Mouse (Mus musculus) liver, embryonic 12.5 days (tissue): Measurements from ENCODE around the gene Dlk2. TPM values are rescaled to one million over a fixed set of nuclear protein-coding genes. Genes with fewer than 3 reads are reported as not detected.
A peak's percentile ranks its signal among the peaks of the same experiment; 100 is the strongest.

Experiments used
- ATAC-seq: fragments of 200-750 bp; cut with Nextera tagmentation; 2 replicates; pipeline ENCODE4 v1.8.0; 2017; ENCODE audit warnings: moderate number of reproducible peaks, mild to moderate bottlenecking, moderate library complexity
- H3K27ac ChIP-seq: fragments of 300-500 bp; sonication (generic); 2 replicates; pipeline ENCODE4 v1.5.1; 2016; ENCODE audit warnings: mild to moderate bottlenecking
- H3K27me3 ChIP-seq: fragments of 300-500 bp; sonication (generic); replicated peaks from 2 replicates; pipeline ENCODE4 v1.6.1; 2016; ENCODE audit warnings: mild to moderate bottlenecking, moderate library complexity
- H3K36me3 ChIP-seq: fragments of 300-500 bp; sonication (generic); 2 replicates; pipeline ENCODE4 v1.6.1; 2016; ENCODE audit warnings: mild to moderate bottlenecking, moderate library complexity
- H3K4me1 ChIP-seq: fragments of 300-500 bp; sonication (generic); 2 replicates; pipeline ENCODE4 v1.6.1; 2016
- H3K4me2 ChIP-seq: fragments of 300-500 bp; sonication (generic); 2 replicates; pipeline ENCODE4 v1.6.1; 2016; ENCODE audit warnings: mild to moderate bottlenecking, moderate library complexity
- H3K4me3 ChIP-seq: fragments of 300-500 bp; sonication (generic); 2 replicates; pipeline ENCODE4 v1.5.1; 2016; ENCODE audit warnings: mild to moderate bottlenecking, moderate library complexity
- H3K9ac ChIP-seq: fragments of 300-500 bp; sonication (generic); 2 replicates; pipeline ENCODE4 v1.6.1; 2016; ENCODE audit warnings: mild to moderate bottlenecking, moderate library complexity
- H3K9me3 ChIP-seq: fragments of 300-500 bp; sonication (generic); replicated peaks from 2 replicates; pipeline ENCODE4 v1.6.1; 2016; ENCODE audit warnings: mild to moderate bottlenecking, moderate library complexity
- WGBS: fragments of 180-500 bp; shearing (Covaris S2); methylation state at CpG from one replicate; pipeline ENCODE4 v1.1.7; 2016; ENCODE audit not compliant: insufficient replicate concordance; 5-methylcytosine and 5-hydroxymethylcytosine counted together
- polyA plus RNA-seq: library from polyadenylated mRNA; unstranded; fragments of >200 nt; fragmentation: Nextera tagmentation; extraction: Ambion mirVana; gene quantifications from 2 replicates; pipeline ENCODE4 v1.2.1, GENCODE M21; 2016

Dlk2 gene
- polyA plus RNA-seq, 1 experiment from 2014 or later, result not detected

DNA sequence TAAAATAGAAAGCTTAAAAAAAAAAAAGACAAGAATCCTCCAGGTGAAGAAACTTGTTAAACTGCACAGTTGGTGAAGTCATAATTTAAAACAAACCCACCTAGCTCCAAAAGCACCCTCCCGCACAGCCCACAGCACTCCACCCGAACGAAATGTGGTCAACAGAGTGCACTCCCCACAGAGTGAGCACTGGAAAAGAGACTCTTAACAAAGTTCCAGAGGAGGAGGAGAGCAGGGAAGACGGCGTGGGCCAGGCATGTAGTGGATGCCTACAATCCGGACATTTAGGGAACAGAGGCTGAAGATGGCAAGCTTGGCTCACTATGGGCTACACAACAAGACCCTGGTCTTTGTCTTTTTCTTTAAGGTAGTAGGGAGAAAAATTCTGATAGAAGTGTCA is 22.2 kb upstream of the Dlk2 start:
- H3K4me2 ChIP-seq, result no peak overlapping the region
- H3K36me3 ChIP-seq, result peaks cover 86% of the 10 kb centered on the region
- no peaks in the 10 kb centered on the region for H3K27me3 ChIP-seq
- H3K4me3 ChIP-seq, result no peak overlapping the region
- no peaks in the 10 kb centered on the region for H3K9me3 ChIP-seq
- no peak overlapping the region for H3K27ac ChIP-seq
- H3K4me1 ChIP-seq, result peaks cover 13% of the 10 kb centered on the region
- no peak overlapping the region for H3K9ac ChIP-seq
- ATAC-seq, result no peak
- WGBS, result 79% methylated on average over 6 of the region's 6 CpGs

DNA sequence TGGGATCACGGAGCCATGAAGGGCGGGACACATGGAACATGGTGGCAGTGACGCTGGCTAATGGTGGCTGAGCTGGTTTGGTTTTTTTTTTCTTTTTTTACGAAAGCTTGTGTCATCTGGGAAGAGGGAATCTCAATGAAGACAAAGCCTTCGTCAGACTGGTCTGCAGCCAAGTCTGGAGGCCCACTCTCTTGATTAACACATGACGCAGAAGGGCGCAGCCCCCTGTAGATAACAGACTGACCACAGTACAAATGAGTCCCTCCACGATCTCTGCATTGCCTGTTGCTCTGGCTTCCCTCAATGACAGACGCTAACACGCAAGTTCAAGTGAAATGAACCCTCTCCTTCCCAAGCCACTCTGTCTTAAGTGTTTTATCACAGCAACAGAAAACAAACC is 21.7 kb upstream of the Dlk2 start:
- Histone ChIP-seq H3K27me3 (no peaks in the 10 kb centered on the region), H3K4me3 (no peak overlapping the region), H3K27ac (no peak overlapping the region), H3K9me3 (no peaks in the 10 kb centered on the region), H3K4me2 (no peak overlapping the region), H3K36me3 (peaks cover 86% of the 10 kb centered on the region), H3K4me1 (peaks cover 13% of the 10 kb centered on the region), H3K9ac (no peak overlapping the region)
- WGBS, result 63% methylated on average over 10 of the region's 10 CpGs
- ATAC-seq, result no peak

DNA sequence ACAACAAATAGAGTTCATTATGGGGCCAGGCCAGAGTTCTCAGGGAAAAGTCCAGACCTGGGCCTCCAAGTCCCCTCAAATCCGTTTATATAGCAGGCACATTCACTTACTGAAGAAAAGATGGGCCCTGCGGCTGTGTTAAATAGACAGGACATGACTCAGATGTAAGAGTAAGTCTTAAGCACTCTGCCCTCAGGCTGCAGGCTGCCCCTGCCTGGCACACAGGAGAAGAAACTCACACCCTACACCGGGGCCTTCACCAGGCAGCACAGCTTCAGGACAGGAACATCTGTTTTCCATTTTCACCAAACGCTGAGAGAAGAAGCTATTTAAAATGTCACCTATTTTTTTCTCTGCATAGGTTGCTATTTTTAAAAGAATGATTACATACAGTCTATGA is 19.6 kb upstream of the Dlk2 start:
- 77% methylated on average over 4 of the region's 4 CpGs for WGBS
- H3K9me3 ChIP-seq, result no peaks in the 10 kb centered on the region
- H3K4me1 ChIP-seq, result peaks cover 32% of the 10 kb centered on the region
- no peak overlapping the region for H3K9ac ChIP-seq
- H3K36me3 ChIP-seq, result peaks cover 72% of the 10 kb centered on the region
- H3K4me2 ChIP-seq, result no peak overlapping the region
- no peak for ATAC-seq
- no peak overlapping the region for H3K4me3 ChIP-seq
- no peaks in the 10 kb centered on the region for H3K27me3 ChIP-seq
- H3K27ac ChIP-seq, result no peak overlapping the region; the same call in 1 of the 2 replicates

DNA sequence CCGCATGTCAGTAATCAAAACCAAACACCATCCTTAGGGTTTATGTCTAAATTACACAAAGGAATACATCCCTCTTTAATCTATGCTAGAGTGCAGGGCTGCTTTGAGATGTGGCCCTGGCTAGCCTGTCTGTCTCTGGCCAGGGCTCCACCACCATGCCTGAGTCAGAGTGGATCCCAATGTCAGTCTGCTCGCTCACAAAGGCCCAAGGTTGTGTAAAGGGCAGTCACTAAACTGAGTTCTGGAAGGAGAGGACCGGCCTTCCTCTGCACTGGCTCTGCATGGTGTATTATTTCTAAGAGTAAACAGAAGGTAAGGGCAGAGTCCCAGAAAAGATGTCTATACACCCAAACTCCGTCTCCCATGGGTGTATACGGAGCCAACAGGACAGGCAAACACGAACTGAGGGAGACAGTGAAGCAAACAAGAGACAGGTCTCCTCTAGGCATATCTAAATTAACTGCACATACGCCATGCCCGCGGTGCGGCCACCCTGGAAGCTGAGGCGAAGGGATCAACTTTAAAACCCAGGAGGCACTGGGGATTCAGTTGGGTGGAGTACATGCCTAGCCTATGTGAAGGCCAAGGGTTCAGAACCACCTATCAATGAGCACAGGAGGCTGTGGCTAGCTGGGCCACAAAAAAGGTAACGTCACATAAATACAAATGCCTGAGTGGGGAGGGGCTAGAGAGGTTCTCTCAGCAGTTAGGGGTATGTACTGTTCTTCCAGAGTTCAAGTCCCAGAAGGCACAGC is 19.0 kb upstream of the Dlk2 start:
- peaks cover 70% of the 10 kb centered on the region for H3K36me3 ChIP-seq
- peaks cover 35% of the 10 kb centered on the region for H3K4me1 ChIP-seq
- no peak overlapping the region for H3K9ac ChIP-seq
- H3K4me2 ChIP-seq, result no peak overlapping the region
- no peak overlapping the region for H3K27ac ChIP-seq
- no peaks in the 10 kb centered on the region for H3K27me3 ChIP-seq
- WGBS, result 82% methylated on average over 12 of the region's 12 CpGs
- H3K4me3 ChIP-seq, result no peak overlapping the region
- ATAC-seq, result no peak
- no peaks in the 10 kb centered on the region for H3K9me3 ChIP-seq

DNA sequence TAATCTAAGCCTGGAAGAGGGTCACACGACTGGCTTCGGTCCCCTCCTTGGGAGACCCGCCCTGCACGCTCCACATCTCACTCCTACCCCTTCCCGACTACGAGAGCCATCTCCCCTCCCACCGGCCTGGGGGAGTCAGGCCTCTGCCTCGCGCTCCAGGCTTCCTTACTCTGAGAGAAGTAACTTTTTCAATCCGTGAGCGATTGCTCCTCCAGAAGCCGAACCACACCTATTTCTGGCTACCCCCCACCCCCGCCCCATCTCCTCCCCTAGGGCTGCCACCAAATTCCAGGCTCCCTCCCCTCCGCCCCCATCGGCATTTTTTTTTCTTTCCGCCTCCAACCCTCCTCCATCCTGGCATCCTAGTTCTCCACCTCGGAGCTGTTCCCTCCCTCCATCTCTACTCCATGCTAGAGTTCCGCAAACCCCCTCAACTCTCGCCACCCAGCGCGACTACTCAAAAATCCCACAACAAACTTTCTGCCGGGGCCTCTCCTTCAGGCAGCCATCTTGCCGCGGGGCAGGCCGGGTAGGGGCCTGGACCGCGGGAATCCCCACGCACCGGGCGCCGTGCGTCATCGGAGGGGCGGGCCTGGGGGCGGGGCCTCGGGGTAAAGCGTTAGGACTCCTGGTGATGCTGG is 14.6 kb upstream of the Dlk2 start, which contains the start of gene Tjap1:
Gene Tjap1, minus strand, starts transcription at position 544 of the 641 bp plus-strand sequence.
- WGBS, result 1% methylated on average over 37 of the region's 37 CpGs

DNA sequence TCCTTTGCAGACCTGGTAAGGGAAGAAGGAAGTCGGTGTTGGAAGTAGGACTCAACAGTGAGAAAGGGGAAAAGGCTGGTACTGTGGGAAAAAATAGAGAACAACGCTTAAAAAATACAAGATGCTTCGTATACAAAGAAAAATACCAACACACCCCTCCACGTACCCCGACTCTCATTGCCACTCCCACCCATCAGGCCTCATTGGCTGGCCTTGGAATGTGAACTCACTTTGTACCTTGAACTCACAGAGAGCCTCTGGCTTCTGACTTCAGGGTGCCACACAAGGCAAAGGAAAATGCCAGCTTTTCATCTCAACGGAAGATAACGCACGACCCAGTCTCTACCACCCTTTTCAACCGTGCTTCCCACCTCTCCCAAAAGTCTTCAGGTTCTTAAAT is 14.1 kb upstream of the Dlk2 start:
- Histone ChIP-seq H3K4me2 (peak overlapping the region; percentile 90), H3K27me3 (peaks cover 13% of the 10 kb centered on the region; the same call in 1 of the 2 replicates), H3K4me3 (peak overlapping the region; percentile 80), H3K27ac (no peak overlapping the region), H3K9me3 (no peaks in the 10 kb centered on the region), H3K4me1 (peaks cover 32% of the 10 kb centered on the region), H3K9ac (peak overlapping the region; percentile 86), H3K36me3 (peaks cover 31% of the 10 kb centered on the region)
- WGBS, result 20% methylated on average over 9 of the region's 9 CpGs
- peak; percentile 24 for ATAC-seq

More for the DNA sequence above, 14.6 kb upstream of the Dlk2 start, which contains the start of gene Tjap1:
- peak; percentile 94 for ATAC-seq
- H3K9ac ChIP-seq, result peak within 1 kb of the TSS; percentile 86
- H3K27me3 ChIP-seq, result peaks cover 10% of the 10 kb centered on the region; the same call in 1 of the 2 replicates
- peak within 1 kb of the TSS; percentile 90 for H3K4me2 ChIP-seq
- peaks cover 35% of the 10 kb centered on the region for H3K36me3 ChIP-seq
- H3K27ac ChIP-seq, result peak within 1 kb of the TSS; percentile 82
- H3K4me1 ChIP-seq, result peaks cover 29% of the 10 kb centered on the region
- peak within 1 kb of the TSS; percentile 80 for H3K4me3 ChIP-seq
- H3K9me3 ChIP-seq, result no peaks in the 10 kb centered on the region

DNA sequence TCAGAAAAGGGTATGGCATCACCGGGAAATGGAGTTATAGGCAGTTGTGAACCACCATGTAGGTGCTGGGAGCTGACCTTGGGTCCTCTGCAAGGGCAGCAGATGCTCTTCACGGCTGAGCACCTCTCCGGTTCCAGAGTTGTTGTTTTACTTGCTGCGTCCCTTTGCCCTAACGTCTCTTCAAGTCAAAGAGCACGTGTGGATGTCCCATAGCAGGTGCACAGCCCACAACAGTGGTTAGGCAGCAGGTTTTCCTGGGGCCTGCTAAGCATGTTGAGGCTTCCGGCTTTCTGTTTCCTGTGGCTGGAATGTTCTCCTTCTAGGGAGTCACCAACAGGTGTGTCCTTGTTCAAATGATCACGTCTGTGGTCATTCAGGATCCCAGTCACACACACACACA is 13.3 kb upstream of the Dlk2 start:
- H3K4me3 ChIP-seq, result no peak overlapping the region
- peaks cover 32% of the 10 kb centered on the region for H3K4me1 ChIP-seq
- 75% methylated on average over 8 of the region's 8 CpGs for WGBS
- H3K36me3 ChIP-seq, result peaks cover 23% of the 10 kb centered on the region
- H3K4me2 ChIP-seq, result no peak overlapping the region
- no peak overlapping the region for H3K9ac ChIP-seq
- no peak overlapping the region for H3K27ac ChIP-seq
- peaks cover 13% of the 10 kb centered on the region for H3K27me3 ChIP-seq
- ATAC-seq, result no peak
- H3K9me3 ChIP-seq, result no peaks in the 10 kb centered on the region

DNA sequence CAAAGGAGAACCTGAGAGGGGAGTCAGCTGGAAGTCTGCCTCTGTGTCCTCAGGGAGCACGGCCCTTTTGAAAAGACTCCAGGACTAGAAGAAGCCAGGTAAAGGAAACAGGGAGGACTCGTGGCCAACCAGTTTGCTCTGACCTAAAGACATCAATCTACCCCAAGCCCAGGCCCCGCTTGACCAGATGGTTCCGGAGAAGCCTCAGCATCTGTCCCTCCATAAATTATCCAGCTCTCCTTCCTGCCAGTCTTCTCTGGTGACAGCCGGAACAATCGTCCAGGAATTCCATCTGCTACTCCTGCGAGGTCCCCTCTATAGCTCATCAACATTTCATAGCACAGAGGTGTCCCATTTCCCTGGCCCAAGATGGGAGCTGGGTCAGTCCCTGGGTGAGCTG is 12.6 kb upstream of the Dlk2 start:
- H3K27me3 ChIP-seq, result peaks cover 17% of the 10 kb centered on the region

DNA sequence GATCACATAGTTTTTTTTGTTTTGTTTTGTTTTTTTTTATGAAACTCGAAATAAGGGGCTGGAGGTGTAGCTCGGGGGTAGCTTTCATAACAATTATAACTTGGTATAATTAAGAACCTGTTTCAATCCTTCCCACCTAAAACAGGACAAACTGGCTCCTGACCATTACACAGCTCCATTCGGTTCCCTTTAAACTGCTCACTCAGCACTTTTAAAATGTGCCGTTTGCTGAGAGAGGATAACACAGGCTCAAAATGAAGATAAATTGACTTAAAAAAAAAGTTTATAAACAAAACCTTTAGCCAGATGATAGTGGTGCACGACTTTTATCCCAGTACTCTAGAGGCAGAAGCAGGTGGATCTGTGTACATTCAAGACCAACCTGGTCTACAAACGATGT is 11.8 kb upstream of the Dlk2 start:
- ATAC-seq, result no peak
- Histone ChIP-seq H3K4me2 (no peak overlapping the region), H3K9me3 (no peaks in the 10 kb centered on the region), H3K4me1 (peaks cover 32% of the 10 kb centered on the region), H3K27me3 (peaks cover 24% of the 10 kb centered on the region), H3K36me3 (peaks cover 8% of the 10 kb centered on the region), H3K9ac (no peak overlapping the region), H3K27ac (no peak overlapping the region), H3K4me3 (no peak overlapping the region)
- WGBS, result 51% methylated on average over 6 of the region's 6 CpGs

More for the DNA sequence above, 12.6 kb upstream of the Dlk2 start:
- H3K9me3 ChIP-seq, result no peaks in the 10 kb centered on the region
- WGBS, result 56% methylated on average over 7 of the region's 7 CpGs
- peaks cover 32% of the 10 kb centered on the region for H3K4me1 ChIP-seq
- H3K4me3 ChIP-seq, result no peak overlapping the region
- H3K36me3 ChIP-seq, result peaks cover 16% of the 10 kb centered on the region
- no peak for ATAC-seq
- no peak overlapping the region for H3K27ac ChIP-seq
- no peak overlapping the region for H3K4me2 ChIP-seq
- no peak overlapping the region for H3K9ac ChIP-seq

DNA sequence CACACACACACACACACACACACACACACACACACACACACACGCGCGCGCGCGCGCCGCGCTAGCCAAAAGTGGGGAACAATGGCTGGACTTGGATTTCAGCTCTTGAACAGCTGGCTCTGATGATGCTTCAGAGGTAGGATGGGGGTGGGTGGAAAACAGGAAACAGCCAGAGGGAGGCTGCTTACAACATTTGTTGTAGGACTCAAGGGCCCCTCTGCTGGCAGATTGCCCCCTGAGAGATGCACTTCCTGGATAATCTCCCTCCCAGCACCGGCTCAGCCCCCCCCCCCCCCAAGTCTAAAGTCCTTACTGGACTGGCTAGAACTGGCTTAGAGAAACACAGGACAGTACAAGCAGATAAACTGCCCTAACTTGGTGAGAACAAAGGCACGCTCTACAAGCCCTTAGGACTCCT is 9.5 kb upstream of the Dlk2 start:
- H3K4me3 ChIP-seq, result no peak overlapping the region
- H3K27me3 ChIP-seq, result peaks cover 31% of the 10 kb centered on the region
- ATAC-seq, result no peak
- H3K9me3 ChIP-seq, result no peaks in the 10 kb centered on the region
- 66% methylated on average over 11 of the region's 11 CpGs for WGBS
- no peak overlapping the region for H3K4me2 ChIP-seq
- H3K27ac ChIP-seq, result no peak overlapping the region
- peaks cover 13% of the 10 kb centered on the region for H3K4me1 ChIP-seq
- H3K36me3 ChIP-seq, result no peaks in the 10 kb centered on the region
- H3K9ac ChIP-seq, result no peak overlapping the region

DNA sequence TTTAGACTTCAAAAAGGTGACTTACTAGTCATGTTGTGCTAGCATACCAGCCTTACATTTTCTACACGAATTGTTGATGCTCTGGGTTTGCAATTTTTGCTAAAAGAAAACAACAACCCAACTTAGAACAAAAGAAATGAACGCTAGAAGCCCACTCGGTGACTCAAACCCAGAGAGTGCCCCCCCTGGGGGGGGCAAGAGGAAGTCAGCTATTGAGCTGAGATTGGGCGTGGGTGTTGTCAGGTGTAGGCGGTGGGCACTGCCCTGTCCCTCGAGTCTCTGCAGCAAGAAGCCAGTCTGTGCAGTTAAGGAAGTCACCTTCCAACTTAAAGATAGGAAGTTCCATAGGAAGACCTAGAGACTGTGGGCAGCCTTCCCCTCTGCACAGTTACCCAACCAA is 620 bp upstream of the Dlk2 start:
- Histone ChIP-seq H3K9me3 (no peaks in the 10 kb centered on the region), H3K36me3 (no peaks in the 10 kb centered on the region), H3K4me1 (peaks cover 19% of the 10 kb centered on the region), H3K4me3 (no peak overlapping the region), H3K4me2 (no peak overlapping the region), H3K9ac (no peak overlapping the region), H3K27ac (no peak overlapping the region), H3K27me3 (peaks cover 86% of the 10 kb centered on the region)
- ATAC-seq, result no peak
- 24% methylated on average over 6 of the region's 6 CpGs for WGBS

DNA sequence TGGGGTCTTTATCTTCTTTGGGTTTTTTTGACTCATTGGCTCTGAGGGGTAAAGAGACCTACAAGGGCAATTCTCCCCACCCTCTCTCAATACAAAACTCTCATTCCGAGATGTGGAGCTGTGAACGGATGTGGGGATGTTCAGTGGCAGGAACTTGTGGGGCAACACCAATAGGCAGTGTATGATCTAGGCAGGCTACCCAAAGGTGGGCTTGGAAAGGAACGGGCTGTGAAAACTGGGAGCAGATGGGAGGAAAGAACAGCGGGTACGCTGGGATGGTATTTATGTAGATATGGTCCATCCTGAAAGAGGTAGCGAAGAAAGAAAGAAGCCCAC is 225 bp upstream of the Dlk2 start:
- H3K36me3 ChIP-seq, result no peaks in the 10 kb centered on the region
- H3K9me3 ChIP-seq, result no peaks in the 10 kb centered on the region
- H3K27me3 ChIP-seq, result peaks cover 86% of the 10 kb centered on the region
- peak overlapping the region; percentile 80 for H3K4me2 ChIP-seq
- no peak overlapping the region for H3K27ac ChIP-seq
- H3K9ac ChIP-seq, result no peak overlapping the region
- no peak for ATAC-seq
- H3K4me3 ChIP-seq, result peak overlapping the region; percentile 52
- peaks cover 19% of the 10 kb centered on the region for H3K4me1 ChIP-seq
- 8% methylated on average over 6 of the region's 6 CpGs for WGBS
